Mouse (Mus musculus) midbrain, postnatal 0 days (tissue): Measurements from ENCODE around the gene Gm17581. TPM values are rescaled to one million over a fixed set of nuclear protein-coding genes. Genes with fewer than 3 reads are reported as not detected.

Experiments
- ATAC-seq: fragments of 200-750 bp; cut with Nextera tagmentation; 2 replicates; pipeline ENCODE4 v1.8.0; 2017; ENCODE audit warnings: moderate number of reproducible peaks, mild to moderate bottlenecking, moderate TSS enrichment, moderate library complexity; ENCODE audit not compliant: low FRiP score
- DNase-seq: peaks from one replicate; pipeline ENCODE4 v3.0.0-alpha.2; 2015; ENCODE audit warnings: low spot score
- H3K27ac ChIP-seq: fragments of 300-500 bp; sonication (generic); 2 replicates; pipeline ENCODE4 v1.5.1; 2014; ENCODE audit warnings: low read depth, mild to moderate bottlenecking, low read length, mixed read lengths
- H3K27me3 ChIP-seq: fragments of 300-500 bp; sonication (generic); 2 replicates; pipeline ENCODE4 v1.6.1; 2014; ENCODE audit warnings: low read length, control low read depth, mixed read lengths; ENCODE audit not compliant: insufficient read depth
- H3K36me3 ChIP-seq: fragments of 300-500 bp; sonication (generic); 2 replicates; pipeline ENCODE4 v1.6.1; 2014; ENCODE audit warnings: low read length, control low read depth, mixed read lengths; ENCODE audit not compliant: insufficient read depth
- H3K4me1 ChIP-seq: fragments of 300-500 bp; sonication (generic); 2 replicates; pipeline ENCODE4 v1.6.1; 2014; ENCODE audit warnings: mild to moderate bottlenecking, control low read depth, antibody characterized with exemption, low read length, mixed read lengths; ENCODE audit not compliant: insufficient read depth
- H3K4me2 ChIP-seq: fragments of 300-500 bp; sonication (generic); 2 replicates; pipeline ENCODE4 v1.6.1; 2014; ENCODE audit warnings: low read depth, mild to moderate bottlenecking, low read length, mixed read lengths; ENCODE audit not compliant: poor library complexity, severe bottlenecking
- H3K4me3 ChIP-seq: fragments of 300-500 bp; sonication (generic); 2 replicates; pipeline ENCODE4 v1.5.1; 2014; ENCODE audit warnings: low read depth, mild to moderate bottlenecking, low read length, moderate library complexity
- H3K9ac ChIP-seq: fragments of 300-500 bp; sonication (generic); replicated peaks from 2 replicates; pipeline ENCODE4 v1.6.1; 2014; ENCODE audit warnings: mild to moderate bottlenecking, low read length, moderate library complexity, mixed read lengths; ENCODE audit not compliant: poor library complexity, severe bottlenecking
- H3K9me3 ChIP-seq: fragments of 300-500 bp; sonication (generic); 2 replicates; pipeline ENCODE4 v1.6.1; 2016; ENCODE audit warnings: low read length, control low read depth
- CTCF ChIP-seq: IDR thresholded peaks from 2 replicates; pipeline ENCODE4 v1.5.1; 2016; ENCODE audit warnings: antibody characterized with exemption, mild to moderate bottlenecking
- WGBS: fragments of 180-500 bp; shearing (Covaris S2); extraction: QIAGEN DNeasy Blood & Tissue Kit; methylation state at CpG from one replicate; pipeline ENCODE4 v1.1.7; 2014; 5-methylcytosine and 5-hydroxymethylcytosine counted together
- polyA plus RNA-seq: library from polyadenylated mRNA; unstranded; fragments of >200 nt; fragmentation: Nextera tagmentation; extraction: Ambion mirVana; gene quantifications from 2 replicates; pipeline ENCODE4 v1.2.1, GENCODE M21; 2015
- total RNA-seq: library from RNA; depleted of rRNA; stranded (reverse); fragments of >200 nt; gene quantifications from 2 replicates; pipeline ENCODE4 v1.2.3, GENCODE M21; 2014; rRNA removed

Gene Gm17581
- total and polyA plus RNA-seq, 2 experiments from 2014 or later: not detected

GRCm38 (mm10) chr2:155693136-155693535, 42.5 kb downstream of the Gm17581 start:
- DNase-seq (no peak), ATAC-seq (no peak)
- Histone ChIP-seq H3K4me3 (no peak overlapping the region), H3K36me3 (no peaks in the 10 kb centered on the region), H3K27ac (no peak overlapping the region), H3K27me3 (no peaks in the 10 kb centered on the region), H3K4me2 (no peak overlapping the region), H3K9ac (no peak overlapping the region), H3K9me3 (no peaks in the 10 kb centered on the region), H3K4me1 (peaks cover 8% of the 10 kb centered on the region; the same call in 1 of the 2 replicates)
- 86% methylated on average over 4 of the region's 4 CpGs for WGBS
- no peak for TF ChIP-seq CTCF

- WGBS: under 1% methylated on average over 69 of the region's 72 CpGs
- Histone ChIP-seq H3K27ac (peak within 1 kb of the TSS; percentile 96), H3K27me3 (no peaks in the 10 kb centered on the region), H3K36me3 (peaks cover 2% of the 10 kb centered on the region; the same call in 1 of the 2 replicates), H3K9me3 (no peaks in the 10 kb centered on the region), H3K4me1 (peaks cover 8% of the 10 kb centered on the region; the same call in 1 of the 2 replicates), H3K9ac (peak within 1 kb of the TSS; percentile 99), H3K4me3 (peak within 1 kb of the TSS; percentile 99), H3K4me2 (peak within 1 kb of the TSS; percentile 82)
- DNase-seq (peak; percentile 95), ATAC-seq (peak; percentile 93)
- peak; percentile 98 for TF ChIP-seq CTCF
Observed at GRCm38 (mm10) chr2:155691723-155692493, 43.8 kb downstream of the Gm17581 start, which contains the start of gene Trpc4ap. TSS of gene Trpc4ap (minus strand) at chr2:155692384.

GRCm38 (mm10) chr2:155691336-155691722, 44.3 kb downstream of the Gm17581 start:
- TF ChIP-seq CTCF: no peak
- H3K4me1 ChIP-seq: peaks cover 8% of the 10 kb centered on the region; the same call in 1 of the 2 replicates
- WGBS: 6% methylated on average over 8 of the region's 8 CpGs
- peak; percentile 10 for DNase-seq
- H3K4me3 ChIP-seq: peak overlapping the region; percentile 99
- H3K4me2 ChIP-seq: peak overlapping the region; percentile 82
- ATAC-seq: no peak
- H3K27ac ChIP-seq: peak overlapping the region; percentile 96
- H3K36me3 ChIP-seq: peaks cover 2% of the 10 kb centered on the region; the same call in 1 of the 2 replicates
- H3K9me3 ChIP-seq: no peaks in the 10 kb centered on the region
- H3K9ac ChIP-seq: peak overlapping the region; percentile 99
- H3K27me3 ChIP-seq: no peaks in the 10 kb centered on the region

- no peak overlapping the region for H3K9ac ChIP-seq
- H3K27me3 ChIP-seq: no peaks in the 10 kb centered on the region
- DNase-seq: no peak
- no peak for TF ChIP-seq CTCF
- no peak overlapping the region for H3K4me3 ChIP-seq
- no peak overlapping the region for H3K4me2 ChIP-seq
- WGBS: 91% methylated on average over 4 of the region's 4 CpGs
- ATAC-seq: no peak
- peaks cover 8% of the 10 kb centered on the region; the same call in 1 of the 2 replicates for H3K4me1 ChIP-seq
- H3K36me3 ChIP-seq: peaks cover 2% of the 10 kb centered on the region; the same call in 1 of the 2 replicates
- no peak overlapping the region for H3K27ac ChIP-seq
- H3K9me3 ChIP-seq: no peaks in the 10 kb centered on the region
Observed at GRCm38 (mm10) chr2:155689211-155689610, 46.5 kb downstream of the Gm17581 start.

GRCm38 (mm10) chr2:155687746-155688145, 47.9 kb downstream of the Gm17581 start:
- peaks cover 8% of the 10 kb centered on the region; the same call in 1 of the 2 replicates for H3K4me1 ChIP-seq
- WGBS: 96% methylated on average over 11 of the region's 11 CpGs
- H3K36me3 ChIP-seq: peaks cover 2% of the 10 kb centered on the region; the same call in 1 of the 2 replicates
- H3K27ac ChIP-seq: no peak overlapping the region
- no peak overlapping the region for H3K4me3 ChIP-seq
- no peak for DNase-seq
- no peaks in the 10 kb centered on the region for H3K27me3 ChIP-seq
- TF ChIP-seq CTCF: no peak
- no peaks in the 10 kb centered on the region for H3K9me3 ChIP-seq
- ATAC-seq: no peak
- H3K4me2 ChIP-seq: no peak overlapping the region
- no peak overlapping the region for H3K9ac ChIP-seq

- 84% methylated on average over 5 of the region's 5 CpGs for WGBS
- Histone ChIP-seq H3K4me2 (no peak overlapping the region), H3K27ac (no peak overlapping the region), H3K36me3 (peaks cover 2% of the 10 kb centered on the region; the same call in 1 of the 2 replicates), H3K9me3 (no peaks in the 10 kb centered on the region), H3K27me3 (no peaks in the 10 kb centered on the region), H3K4me3 (no peak overlapping the region), H3K9ac (no peak overlapping the region), H3K4me1 (peaks cover 8% of the 10 kb centered on the region; the same call in 1 of the 2 replicates)
- no peak for DNase-seq
- TF ChIP-seq CTCF: no peak
- no peak for ATAC-seq
Observed at GRCm38 (mm10) chr2:155686572-155686971, 49.1 kb downstream of the Gm17581 start.

Other genes with a start within 250 kb of the Gm17581 start
- 25.3 and 38.0 TPM in 2 replicates for gene Acss2, start 217.9 kb downstream of the Gm17581 start, total RNA-seq
- gene Acss2, start 217.9 kb downstream of the Gm17581 start, polyA plus RNA-seq: 18.6 and 19.4 TPM in 2 replicates
- 167 and 203 TPM in 2 replicates for gene Ggt7, start 217.6 kb downstream of the Gm17581 start, total RNA-seq
- 110 and 112 TPM in 2 replicates for gene Ggt7, start 217.6 kb downstream of the Gm17581 start, polyA plus RNA-seq
- gene Gss, start 143.1 kb downstream of the Gm17581 start, total RNA-seq: 9.2 and 12.9 TPM in 2 replicates
- 11.6 and 12.1 TPM in 2 replicates for gene Gss, start 143.1 kb downstream of the Gm17581 start, polyA plus RNA-seq
- 0.14 and 0.38 TPM in 2 replicates for gene Myh7b, start 124.7 kb downstream of the Gm17581 start, total RNA-seq
- gene Myh7b, start 124.7 kb downstream of the Gm17581 start, polyA plus RNA-seq: 1.5 and 3.4 TPM in 2 replicates
- 148 and 155 TPM in 2 replicates for gene Trpc4ap, start 43.5 kb downstream of the Gm17581 start, total RNA-seq
- 121 and 122 TPM in 2 replicates for gene Trpc4ap, start 43.5 kb downstream of the Gm17581 start, polyA plus RNA-seq
- gene Edem2, start 6.4 kb downstream of the Gm17581 start, total RNA-seq: 41.1 and 44.5 TPM in 2 replicates
- gene Edem2, start 6.4 kb downstream of the Gm17581 start, polyA plus RNA-seq: 33.0 and 35.7 TPM in 2 replicates
- 1.5 TPM in 2 replicates for gene Procr, start 15.3 kb upstream of the Gm17581 start, total RNA-seq
- 2.5 and 2.9 TPM in 2 replicates for gene Procr, start 15.3 kb upstream of the Gm17581 start, polyA plus RNA-seq
- 149 and 178 TPM in 2 replicates for gene Mmp24, start 39.5 kb upstream of the Gm17581 start, total RNA-seq
- gene Mmp24, start 39.5 kb upstream of the Gm17581 start, polyA plus RNA-seq: 12.3 and 14.1 TPM in 2 replicates
- gene BC029722, start 83.6 kb upstream of the Gm17581 start, total RNA-seq: 35.2 TPM in 2 replicates
- gene BC029722, start 83.6 kb upstream of the Gm17581 start, polyA plus RNA-seq: 56.6 and 61.0 TPM in 2 replicates
- gene Eif6, start 91.1 kb upstream of the Gm17581 start, total RNA-seq: 80.7 and 85.4 TPM in 2 replicates
- 130 and 143 TPM in 2 replicates for gene Eif6, start 91.1 kb upstream of the Gm17581 start, polyA plus RNA-seq
- not detected in 2 replicates for gene Fam83c, start 99.0 kb upstream of the Gm17581 start, total RNA-seq
- 0.07 TPM in 1 of 2 replicates, not detected in the other for gene Fam83c, start 99.0 kb upstream of the Gm17581 start, polyA plus RNA-seq
- gene Uqcc1, start 194.4 kb upstream of the Gm17581 start, total RNA-seq: 44.6 and 48.2 TPM in 2 replicates
- 55.0 and 58.9 TPM in 2 replicates for gene Uqcc1, start 194.4 kb upstream of the Gm17581 start, polyA plus RNA-seq
- not detected in 2 replicates for gene Gm15557, start 204.9 kb upstream of the Gm17581 start, total RNA-seq
- not detected in 2 replicates for gene Gm15557, start 204.9 kb upstream of the Gm17581 start, polyA plus RNA-seq
- gene Gdf5, start 209.5 kb upstream of the Gm17581 start, total RNA-seq: 1.5 and 2.0 TPM in 2 replicates
- gene Gdf5, start 209.5 kb upstream of the Gm17581 start, polyA plus RNA-seq: 0.69 and 1.2 TPM in 2 replicates
- 14.1 and 19.2 TPM in 2 replicates for gene Cep250, start 220.6 kb upstream of the Gm17581 start, total RNA-seq
- gene Cep250, start 220.6 kb upstream of the Gm17581 start, polyA plus RNA-seq: 8.7 and 10.1 TPM in 2 replicates